8 mouse cellular contexts compared by ENCODE assay signal in the genomic region with DNA sequence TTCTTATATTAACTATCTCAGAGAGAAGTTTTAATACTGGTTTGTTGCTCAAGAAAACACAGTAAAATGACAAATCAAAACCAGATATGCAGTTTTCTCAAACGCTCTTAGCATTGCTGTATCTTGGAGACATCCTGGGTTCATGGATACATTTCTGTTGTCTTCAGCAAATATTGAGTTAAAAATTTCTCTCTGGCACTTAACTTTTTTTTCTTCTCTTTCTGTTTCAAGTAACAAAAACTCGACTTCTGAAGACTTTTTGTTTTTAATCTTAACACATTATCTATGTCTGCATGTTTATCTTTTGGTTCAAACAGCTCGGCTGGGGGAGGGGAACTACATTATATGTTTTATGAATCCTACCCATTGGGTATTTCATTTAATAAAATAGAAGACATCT. TPM values are rescaled to one million over a fixed set of nuclear protein-coding genes. Genes with fewer than 3 reads are reported as not detected.
DNase-seq lines count a peak whose midpoint lies in the region; ATAC-seq and TF ChIP-seq lines count a peak whose summit lies in the region.

No protein-coding gene starts in this region.

- H3K27ac ChIP-seq in layer of hippocampus, adult 2 months = peak overlapping the region; percentile 82
- H3K27ac ChIP-seq in hindbrain, embryonic 13.5 days = no peak overlapping the region
- H3K27ac ChIP-seq in midbrain, embryonic 13.5 days = no peak overlapping the region

- H3K9ac ChIP-seq in hindbrain, embryonic 13.5 days = no peak overlapping the region
- H3K9ac ChIP-seq in midbrain, embryonic 13.5 days (replicated peaks) = no peak overlapping the region

- no peak for TF ChIP-seq CTCF in layer of hippocampus, adult 2 months (conservative IDR thresholded peaks at IDR 0.05)

- 10% methylated on average over 3 of the region's 3 CpGs for WGBS in hindbrain, embryonic 13.5 days
- 7% methylated on average over 3 of the region's 3 CpGs for WGBS in midbrain, embryonic 13.5 days

- peak overlapping the region; percentile 61 for H3K4me3 ChIP-seq in layer of hippocampus, adult 2 months
- H3K4me3 ChIP-seq in hindbrain, embryonic 13.5 days = peak overlapping the region; percentile 60
- H3K4me3 ChIP-seq in midbrain, embryonic 13.5 days (replicated peaks) = peak overlapping the region; percentile 81

- no peak for ATAC-seq in hindbrain, embryonic 13.5 days (ENCODE audit: low FRiP score)
- no peak for ATAC-seq in midbrain, embryonic 13.5 days

- H3K27me3 ChIP-seq in hindbrain, embryonic 13.5 days = no peaks in the 10 kb centered on the region
- no peaks in the 10 kb centered on the region; the same call in 1 of the 2 replicates for H3K27me3 ChIP-seq in midbrain, embryonic 13.5 days

- peak overlapping the region; percentile 89 for H3K4me2 ChIP-seq in hindbrain, embryonic 13.5 days
- H3K4me2 ChIP-seq in midbrain, embryonic 13.5 days (replicated peaks) = peak overlapping the region; percentile 87

- H3K9me3 ChIP-seq in hindbrain, embryonic 13.5 days = no peaks in the 10 kb centered on the region
- no peaks in the 10 kb centered on the region for H3K9me3 ChIP-seq in midbrain, embryonic 13.5 days

- H3K36me3 ChIP-seq in hindbrain, embryonic 13.5 days = no peaks in the 10 kb centered on the region
- no peaks in the 10 kb centered on the region for H3K36me3 ChIP-seq in midbrain, embryonic 13.5 days

- no peak for DNase-seq in layer of hippocampus, adult 2 months (ENCODE audit: low spot score in 2 of 2)
- no peak for DNase-seq in layer of hippocampus, adult 9-11 months
- DNase-seq in c-Kit-positive CD71-positive TER-119-positive erythroid progenitor cells, embryonic 14.5 days (ENCODE audit: low spot score) = peak; percentile 37
- no peak for DNase-seq in cerebellum, postnatal 36 days
- no peak for DNase-seq in cerebellum, adult 11 months
- no peak for DNase-seq in layer of hippocampus, postnatal 25 days (ENCODE audit: extremely low spot score in 1 of 2, low spot score in 1 of 2)

- H3K4me1 ChIP-seq in hindbrain, embryonic 13.5 days (replicated peaks) = peaks cover 32% of the 10 kb centered on the region
- peaks cover 40% of the 10 kb centered on the region for H3K4me1 ChIP-seq in midbrain, embryonic 13.5 days (replicated peaks)

RNA-seq across cellular contexts. Expression of a gene that starts 1.7 kb away (rescaled TPM):
- total RNA-seq in layer of hippocampus, adult 2 months (2021) = 10 to 100 TPM; 20.9 to 24.1 TPM
- polyA plus RNA-seq in hindbrain, embryonic 13.5 days (2015; fragmentation: Nextera tagmentation; extraction: Ambion mirVana) = 19.2 and 21.1 TPM in 2 replicates
- polyA plus RNA-seq in midbrain, embryonic 13.5 days (2015; fragmentation: Nextera tagmentation; extraction: Ambion mirVana) = 18.7 and 20.5 TPM in 2 replicates
- total RNA-seq in layer of hippocampus, postnatal 25 days (2021) = 10 to 100 TPM; 23.3 to 28.0 TPM
